Mouse (Mus musculus): ENCODE measurements around the gene Styx.

- no peak for TF ChIP-seq CTCF (IDR thresholded peaks at IDR 0.05; ENCODE audit: borderline replicate concordance, insufficient read depth, low read depth, low read length)
- TF ChIP-seq POLR2A (IDR thresholded peaks at IDR 0.05; ENCODE audit: borderline replicate concordance, insufficient read depth, low read length), result no peak
These were observed 71.5 kb downstream of the Styx start for GRCm38 (mm10) chr14:45422371-45422770.

Measured in cerebellum, adult 2 months (tissue).